Mouse (Mus musculus) kidney, adult 9 months (tissue): ENCODE results near the gene Mknk1.

Experiments
- DNase-seq: peaks from one replicate; pipeline ENCODE4 v3.0.0; 2022

The Mknk1 gene

DNA sequence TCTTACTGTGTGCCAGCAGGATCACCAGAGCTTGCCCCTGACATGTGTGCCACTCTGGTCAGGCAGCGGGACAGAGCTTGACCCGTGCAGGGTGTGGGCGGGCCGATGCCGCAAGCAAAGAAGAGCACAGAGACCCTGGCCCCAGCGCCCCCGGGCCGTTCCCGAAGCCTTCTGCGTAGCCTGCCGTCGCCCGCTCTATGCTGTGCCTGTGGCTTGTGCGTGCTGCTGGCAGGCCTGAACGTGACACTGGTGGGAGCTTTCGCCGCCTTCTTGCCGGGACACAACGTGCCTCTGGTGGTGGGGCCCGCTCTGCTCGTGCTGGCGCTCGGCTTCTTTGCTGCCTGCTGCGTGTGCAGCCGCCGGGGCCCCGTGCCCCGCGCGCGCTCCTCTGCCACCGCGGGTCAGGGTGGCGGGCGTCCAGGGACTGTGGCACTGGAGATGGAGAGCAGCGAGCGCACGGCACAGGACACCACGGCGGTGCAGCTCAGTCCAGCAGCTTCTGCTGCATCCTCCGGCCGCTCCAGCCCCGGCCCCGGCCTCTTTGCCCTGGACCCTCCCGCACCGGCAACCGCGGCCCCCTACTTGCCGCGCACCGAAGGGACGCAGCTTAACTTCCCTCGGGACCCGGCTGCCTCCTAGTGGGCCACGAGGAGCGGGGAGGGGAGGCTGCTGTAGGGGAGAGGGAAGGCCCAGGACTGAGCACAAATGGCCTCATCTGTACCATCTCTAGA, 59.1 kb downstream of the Mknk1 start:
- no peak for DNase-seq

- peak; percentile 85 for DNase-seq
Observed at GRCm38 (mm10) chr4:115902816-115903215, 63.8 kb downstream of the Mknk1 start.

- DNase-seq = peak; percentile 19
Observed at GRCm38 (mm10) chr4:115904375-115904774, 65.4 kb downstream of the Mknk1 start.

GRCm38 (mm10) chr4:115905701-115906100, 66.7 kb downstream of the Mknk1 start:
- DNase-seq = no peak

GRCm38 (mm10) chr4:115906791-115907190, 67.8 kb downstream of the Mknk1 start:
- DNase-seq = no peak

- DNase-seq = no peak
Observed at GRCm38 (mm10) chr4:115907994-115908393, 69.0 kb downstream of the Mknk1 start.

GRCm38 (mm10) chr4:115908641-115909040, 69.6 kb downstream of the Mknk1 start:
- DNase-seq = no peak

DNA sequence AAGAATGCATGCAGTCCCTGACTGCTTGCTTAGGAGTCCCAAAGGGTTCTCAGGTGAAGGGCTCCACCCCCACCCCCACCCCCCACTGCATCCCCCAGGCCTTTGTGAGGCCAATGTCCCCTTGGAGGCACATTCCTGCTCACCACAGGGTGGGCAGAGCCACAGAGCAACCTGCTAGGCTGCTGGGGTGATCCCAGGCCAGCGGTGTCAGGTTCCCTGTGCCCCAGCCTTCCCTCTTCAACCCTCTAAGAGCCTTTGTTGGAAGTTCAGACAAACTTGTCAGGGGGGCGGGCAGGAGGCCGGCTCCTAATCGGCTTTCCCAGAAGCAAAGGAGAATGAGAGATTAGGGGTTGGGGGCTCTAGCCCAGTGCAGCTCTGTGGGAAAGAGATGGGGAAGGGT, 72.6 kb downstream of the Mknk1 start:
- DNase-seq = no peak

DNA sequence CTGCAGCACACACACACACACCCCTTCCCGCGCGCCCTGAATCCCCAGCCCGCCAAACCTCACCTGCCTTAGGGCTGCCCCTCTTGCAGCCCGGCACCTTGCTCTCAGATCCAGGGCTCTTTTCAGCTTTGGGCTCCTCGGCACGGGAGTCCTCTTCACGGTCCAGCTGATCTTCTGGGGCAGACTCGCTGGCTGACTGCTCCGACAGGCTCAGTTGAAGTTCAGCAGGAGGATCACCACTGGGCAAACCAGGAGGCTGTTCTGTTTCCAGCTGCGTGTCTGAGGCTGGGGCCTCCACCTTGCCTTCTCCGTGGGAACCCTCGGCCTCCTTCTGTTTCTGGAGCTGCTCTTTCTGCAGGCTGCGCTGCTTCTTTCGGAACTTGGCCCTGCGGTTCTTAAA, 80.9 kb downstream of the Mknk1 start:
- DNase-seq = peak; percentile 48

GRCm38 (mm10) chr4:115922688-115923087, 83.7 kb downstream of the Mknk1 start:
- DNase-seq = no peak

- DNase-seq = no peak
Observed at GRCm38 (mm10) chr4:115923262-115923880, 84.4 kb downstream of the Mknk1 start.

DNA sequence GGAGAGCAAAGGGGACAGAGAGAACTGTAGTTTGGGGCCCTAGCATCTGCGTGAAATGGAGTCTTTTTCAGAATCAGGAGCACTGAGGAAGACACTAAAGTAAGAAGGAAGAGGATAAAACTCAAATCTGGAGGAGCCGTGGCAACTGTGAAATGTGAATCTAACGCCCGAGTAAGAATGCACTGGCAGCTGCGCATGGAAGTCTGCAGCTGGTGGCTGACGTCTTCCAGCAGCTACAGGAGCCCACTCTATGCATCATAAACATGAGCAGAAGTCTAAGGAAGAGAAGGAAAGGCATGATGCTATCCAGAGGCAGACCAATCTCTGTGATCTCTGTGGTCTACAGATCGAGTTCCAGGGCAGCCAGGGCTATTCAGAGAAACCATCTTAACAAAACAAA, 88.6 kb downstream of the Mknk1 start:
- no peak for DNase-seq
